Mouse (Mus musculus): ENCODE data around the gene Gtpbp10.

Gene Gtpbp10

DNA sequence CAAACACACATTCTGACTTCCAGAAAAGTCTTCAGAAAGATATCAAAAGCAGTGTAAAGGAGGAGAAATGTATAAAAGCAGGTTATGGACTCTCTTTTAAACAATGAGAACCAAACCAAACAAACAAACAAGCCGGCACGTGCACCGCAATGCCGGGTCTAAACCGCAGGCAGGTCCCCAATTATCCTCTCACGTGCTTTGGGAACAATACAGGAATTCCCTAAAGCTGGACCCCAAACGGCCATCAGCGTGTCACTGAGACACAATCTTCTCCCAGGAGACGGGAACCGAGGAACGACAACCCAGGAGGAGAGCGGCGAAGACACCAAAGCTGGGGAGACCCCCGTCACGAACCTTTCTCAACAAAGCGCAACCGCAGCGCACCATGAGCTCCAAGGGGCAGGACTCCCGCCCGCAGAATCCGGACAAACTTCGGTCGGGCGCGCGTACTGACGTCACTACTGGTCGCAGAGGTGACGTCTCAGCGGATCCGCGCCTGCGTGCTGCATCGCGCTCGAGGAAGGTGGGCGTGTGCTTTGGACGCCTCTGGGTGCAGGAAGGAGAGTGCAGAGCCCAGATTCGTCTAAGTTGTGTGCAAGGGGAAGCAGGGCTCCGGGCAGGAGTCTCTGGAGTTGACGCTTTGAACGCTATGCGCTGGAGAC lies at the start of gene Gtpbp10:
TSS of gene Gtpbp10 (minus strand) at position 460 of the 662 bp plus-strand sequence.
- DNase-seq (ENCODE audit: low spot score): peak; percentile 90

DNA sequence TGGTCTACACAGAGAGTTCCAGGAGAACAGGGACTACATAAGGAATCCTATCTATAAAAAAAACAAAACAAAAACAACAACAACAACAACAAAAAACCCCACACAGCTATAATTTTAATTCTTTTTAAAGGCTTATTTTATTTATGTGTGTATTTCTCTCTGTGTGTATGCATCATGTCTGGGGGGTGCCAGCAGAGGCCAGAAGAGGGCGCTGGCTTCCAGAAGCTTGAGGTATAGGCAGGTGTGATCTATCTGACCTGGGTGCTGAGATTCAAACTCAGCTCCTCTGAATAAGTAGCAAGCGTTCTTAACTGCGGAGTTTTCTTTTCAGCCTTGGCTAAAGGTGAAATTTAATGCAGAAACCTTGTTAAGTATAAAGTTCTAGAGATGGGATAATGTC lies 28.3 kb upstream of the Gtpbp10 start:
- no peak for DNase-seq (ENCODE audit: low spot score)

DNA sequence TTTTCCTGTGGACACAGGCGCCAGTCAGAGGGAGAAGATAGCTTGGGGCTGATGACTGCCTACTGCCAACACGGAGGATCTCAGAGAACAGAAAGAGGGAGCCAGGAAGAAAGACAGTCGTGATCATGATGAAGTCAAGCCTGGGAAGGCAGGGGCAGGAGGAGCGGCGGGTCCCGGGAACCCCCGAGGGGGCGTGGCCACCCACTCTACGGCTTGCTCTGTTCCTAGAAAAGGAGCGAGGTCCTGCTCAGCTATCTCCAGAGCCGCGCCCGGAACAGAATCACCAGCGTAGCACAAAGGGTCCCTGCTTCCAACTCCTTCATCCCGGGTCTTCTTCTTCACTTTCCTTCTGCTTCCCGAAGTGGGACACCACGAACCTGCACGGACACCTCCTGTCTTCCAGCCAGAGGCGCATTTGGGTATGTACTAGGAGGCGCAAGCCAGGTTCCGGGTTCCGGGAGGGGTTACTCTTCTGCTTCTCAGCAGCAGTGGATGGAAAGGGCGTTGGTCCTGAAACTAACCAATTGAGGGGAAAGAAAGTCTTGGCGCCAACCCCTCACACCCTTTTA lies 14.5 kb upstream of the Gtpbp10 start, which contains the start of gene Gm8773:
TSS of gene Gm8773 (plus strand) at position 51 of the 569 bp plus-strand sequence.
- DNase-seq (ENCODE audit: low spot score): peak; percentile 52

DNA sequence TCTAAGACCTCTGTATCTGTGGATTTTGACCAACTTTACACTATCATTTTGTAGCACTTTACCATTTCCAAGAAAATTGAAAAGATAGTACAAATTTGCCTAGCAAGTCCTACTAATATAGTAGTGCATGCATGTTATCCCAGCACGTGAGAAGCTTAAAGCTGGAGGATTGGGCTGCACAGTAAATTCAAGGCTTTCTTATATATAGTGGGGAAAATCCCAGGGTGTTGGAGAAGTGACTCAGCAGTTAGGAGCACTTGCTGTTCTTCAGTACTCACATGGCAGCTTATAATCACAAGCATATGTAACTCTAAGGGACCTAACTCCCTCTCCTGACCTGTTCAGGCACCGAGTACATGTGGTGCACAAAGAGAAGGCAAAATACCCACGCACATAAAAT lies 3.1 kb upstream of the Gtpbp10 start:
- DNase-seq (ENCODE audit: low spot score): no peak

DNA sequence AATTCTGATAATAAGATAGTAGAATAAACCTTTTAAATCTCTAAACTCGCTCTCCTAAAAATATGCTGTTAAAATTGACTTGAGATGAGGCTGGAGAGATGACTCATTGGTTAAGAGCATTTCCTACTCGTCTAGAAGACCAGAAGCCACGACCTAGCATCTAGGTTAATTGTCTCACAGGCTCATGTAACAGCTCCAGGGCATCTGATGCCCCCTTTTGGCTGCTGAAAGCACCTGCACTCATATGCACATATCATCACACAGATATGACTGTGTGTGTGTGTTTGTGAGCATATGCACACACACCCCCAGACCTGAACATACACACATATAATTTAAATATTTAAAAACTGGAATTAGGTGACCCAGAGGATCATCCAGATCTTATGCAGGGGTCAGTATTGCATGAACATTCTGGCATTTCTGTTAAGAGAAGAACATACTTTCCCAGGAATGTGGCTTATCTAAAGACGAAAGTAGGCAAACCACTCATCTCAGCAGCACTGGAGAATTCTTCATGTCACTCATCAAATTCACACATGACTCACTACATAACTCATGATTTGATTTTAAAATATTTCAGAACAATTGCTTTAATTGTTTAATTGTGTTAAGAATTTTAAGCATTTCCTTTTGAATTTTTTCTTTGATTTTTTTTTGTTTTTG lies 1.8 kb upstream of the Gtpbp10 start:
- no peak for DNase-seq (ENCODE audit: low spot score)

DNA sequence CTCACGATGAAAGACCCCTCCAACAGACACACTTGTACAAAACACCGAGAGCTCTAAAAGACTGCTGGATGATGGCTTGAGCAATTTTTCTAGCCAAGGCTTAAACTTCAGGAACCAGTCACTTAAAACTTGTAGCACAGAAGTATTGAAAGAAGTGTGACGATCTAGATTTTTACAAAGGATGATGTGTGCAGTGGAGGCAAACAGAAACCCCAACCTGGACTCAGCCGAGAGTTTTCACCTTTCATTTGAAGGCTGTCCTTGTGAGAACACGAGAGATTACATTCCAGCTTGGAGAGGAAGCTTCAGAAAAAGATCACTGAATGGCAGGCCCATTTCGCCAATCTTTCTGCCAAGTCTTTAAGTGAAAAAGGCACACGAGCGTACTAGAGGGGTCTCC lies 460 bp upstream of the Gtpbp10 start:
- DNase-seq (ENCODE audit: low spot score): no peak

DNA sequence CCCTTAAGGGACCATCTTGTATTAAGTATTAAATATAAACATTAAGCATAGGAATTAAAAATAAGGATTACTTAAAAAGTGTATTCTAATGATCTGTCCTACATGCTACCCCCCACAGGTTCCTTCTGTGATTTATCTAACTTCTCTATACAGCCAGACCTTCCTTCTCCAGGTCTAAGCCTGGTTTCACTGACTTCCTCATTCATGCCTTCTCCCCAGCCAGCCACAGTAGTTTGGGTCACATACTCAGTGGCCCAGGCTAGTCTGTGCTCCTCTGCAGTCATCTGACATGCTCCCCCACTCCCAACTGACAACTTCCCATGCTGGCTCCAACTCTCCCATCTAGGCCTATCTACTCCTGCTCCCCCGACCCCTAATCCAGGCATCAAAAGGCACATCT lies 8.2 kb downstream of the Gtpbp10 start:
- no peak for DNase-seq (ENCODE audit: low spot score)

DNA sequence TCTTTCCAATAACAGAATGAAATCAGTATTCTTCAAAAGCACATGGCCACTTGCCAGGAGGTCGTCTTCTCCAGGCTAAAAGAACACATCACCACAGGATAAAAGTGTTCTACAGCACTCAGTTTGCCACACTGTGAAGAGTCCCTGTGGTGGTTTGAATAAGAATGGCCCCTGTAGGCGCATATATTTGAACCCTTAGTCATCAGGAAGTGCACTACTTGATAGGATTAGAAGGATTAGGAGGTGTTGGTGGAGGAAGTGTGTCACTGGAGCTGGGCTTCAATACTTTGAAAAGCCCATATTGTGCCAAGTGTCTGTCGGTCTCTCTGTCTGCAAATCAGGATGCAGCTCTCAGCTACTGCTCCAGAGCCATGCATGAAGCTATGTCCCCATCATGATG lies 19.0 kb downstream of the Gtpbp10 start:
- DNase-seq (ENCODE audit: low spot score): no peak

DNA sequence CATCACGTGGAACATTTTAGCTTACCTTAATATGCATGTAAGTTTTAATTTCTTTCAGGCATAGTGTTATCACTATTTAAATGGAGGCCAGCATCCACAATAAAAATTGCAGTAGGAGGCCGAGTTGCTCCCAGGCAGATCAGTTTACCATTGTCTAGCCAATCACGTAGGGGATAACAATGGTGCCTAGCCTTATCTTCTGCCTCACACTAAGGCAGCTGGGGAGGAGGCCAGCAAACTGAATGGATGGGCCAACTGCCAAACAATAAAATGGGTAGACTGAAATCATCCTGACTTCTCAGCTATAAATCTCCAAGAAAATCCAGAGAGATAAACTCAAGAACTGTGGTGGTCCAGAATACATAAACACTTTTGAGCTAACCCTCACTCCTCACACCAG lies 19.6 kb downstream of the Gtpbp10 start:
- DNase-seq (ENCODE audit: low spot score): no peak

DNA sequence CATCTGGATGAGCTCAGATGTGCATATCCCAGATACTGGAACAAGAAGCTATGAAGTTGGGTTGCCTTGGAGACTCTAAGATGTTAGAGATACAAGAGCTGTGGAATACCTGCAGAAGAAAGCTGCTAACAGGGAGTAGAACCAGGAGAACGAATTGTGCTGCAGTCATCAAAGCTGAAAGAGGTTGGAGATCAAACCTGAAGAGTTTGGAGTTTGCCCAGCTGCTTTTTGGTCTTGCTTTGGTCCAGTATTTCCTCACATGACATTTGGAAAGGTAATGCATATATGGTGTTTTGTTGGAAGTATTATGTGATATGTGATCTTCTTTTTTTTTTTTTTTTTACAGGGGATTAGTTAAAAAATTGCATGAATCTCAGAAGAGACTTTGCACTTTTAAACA lies 23.2 kb downstream of the Gtpbp10 start:
- no peak for DNase-seq (ENCODE audit: low spot score)

DNA sequence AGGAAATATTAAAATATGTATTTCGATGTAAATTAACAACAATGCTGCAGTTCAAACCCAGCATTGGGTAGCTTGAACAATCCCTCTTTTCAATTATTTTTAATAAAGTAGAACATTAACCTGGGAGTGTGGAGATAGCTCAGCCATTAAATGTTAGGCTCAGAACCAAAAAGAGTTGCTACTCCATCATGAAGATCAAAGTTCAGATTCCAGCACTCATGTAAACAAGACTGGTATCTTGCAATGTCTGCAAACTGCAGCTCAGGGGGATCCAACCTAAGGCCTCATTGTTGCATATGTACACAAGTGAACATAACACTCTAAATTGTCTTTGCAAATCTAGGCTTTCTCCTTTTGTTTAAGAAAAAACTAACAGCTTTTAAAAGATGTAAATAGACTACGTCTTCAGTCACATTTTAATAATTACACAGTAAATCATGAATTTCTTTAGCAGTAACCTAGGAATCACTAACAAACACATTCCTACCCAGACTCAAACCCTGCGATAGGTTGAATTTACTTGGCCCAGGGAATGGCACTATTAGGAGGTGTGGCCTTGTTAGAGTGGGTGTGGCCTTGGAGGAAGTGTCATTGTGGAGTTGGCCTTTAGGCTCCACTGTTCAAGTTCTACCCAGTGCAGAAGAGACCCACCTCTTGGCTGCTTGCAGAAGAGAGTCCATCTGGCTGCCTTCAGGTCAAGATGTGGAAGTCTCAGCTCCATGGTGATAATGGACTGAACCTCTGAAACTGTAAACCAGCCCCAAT lies 25.5 kb downstream of the Gtpbp10 start:
- peak; percentile 72 for DNase-seq (ENCODE audit: low spot score)

DNA sequence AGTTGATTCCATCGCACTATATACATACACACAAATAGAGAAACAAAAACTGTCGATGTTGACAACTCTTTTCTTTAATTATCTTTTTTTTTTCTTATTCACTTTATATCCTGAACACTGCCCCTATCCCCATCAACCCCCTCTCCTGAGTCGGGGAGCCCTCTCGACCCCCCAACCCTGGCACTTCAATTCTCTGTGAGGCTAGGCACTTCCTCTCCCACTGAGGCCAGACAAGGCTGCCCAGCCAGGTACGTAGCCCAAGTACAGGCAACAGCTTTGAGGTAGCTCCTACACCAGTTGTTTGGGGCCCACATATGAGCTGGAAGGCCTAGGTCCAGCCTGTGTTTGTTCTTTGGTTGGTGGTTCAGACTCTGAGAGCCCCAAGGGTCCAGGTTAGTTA lies 43.9 kb downstream of the Gtpbp10 start:
- DNase-seq (ENCODE audit: low spot score): no peak

DNA sequence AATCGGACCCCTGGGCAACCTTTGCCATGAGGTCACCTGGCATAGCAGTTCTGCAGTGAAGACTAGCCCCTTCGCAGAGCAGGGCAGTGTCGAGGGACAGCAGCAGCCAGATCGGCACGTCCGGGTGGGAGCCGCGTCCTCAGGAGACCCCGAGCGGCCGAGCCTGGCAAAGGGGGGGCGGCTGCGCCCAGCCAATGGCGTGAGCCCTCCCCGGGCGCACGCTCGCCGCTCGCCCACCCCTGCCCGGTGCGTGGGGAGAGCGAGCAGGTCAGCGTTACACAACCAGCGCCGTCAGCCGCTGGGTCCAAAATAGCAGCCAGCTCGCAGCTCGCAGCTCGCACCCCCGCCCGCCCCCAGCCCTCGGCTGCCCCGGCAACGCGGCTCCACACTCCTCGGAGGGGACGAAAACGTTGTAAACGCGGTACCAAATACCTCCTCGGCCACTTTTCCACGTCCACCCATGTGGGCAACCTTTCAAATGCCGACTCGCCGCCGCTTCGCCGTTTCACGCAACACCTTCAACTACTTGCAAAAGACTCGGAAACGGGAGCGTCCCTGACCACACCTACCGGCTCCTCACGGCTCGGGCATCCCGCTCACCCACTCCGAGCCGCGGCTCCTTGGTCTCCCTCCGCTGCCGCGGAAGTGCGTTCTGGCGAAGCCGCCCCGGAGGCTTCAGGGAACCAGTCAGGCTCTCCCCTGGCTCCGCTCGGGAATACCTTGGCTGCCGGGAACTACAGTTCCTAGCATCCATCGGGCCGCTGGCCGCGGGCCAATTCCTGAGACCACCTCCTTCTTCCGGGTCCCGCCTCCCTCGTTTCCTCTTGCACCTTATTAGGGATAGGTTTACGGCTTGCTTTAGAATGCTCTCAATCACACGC lies 44.9 kb downstream of the Gtpbp10 start, which contains the start of gene Cldn12:
TSS of gene Cldn12 (minus strand) at position 763 of the 881 bp plus-strand sequence.
- DNase-seq (ENCODE audit: low spot score): peak; percentile 95

DNA sequence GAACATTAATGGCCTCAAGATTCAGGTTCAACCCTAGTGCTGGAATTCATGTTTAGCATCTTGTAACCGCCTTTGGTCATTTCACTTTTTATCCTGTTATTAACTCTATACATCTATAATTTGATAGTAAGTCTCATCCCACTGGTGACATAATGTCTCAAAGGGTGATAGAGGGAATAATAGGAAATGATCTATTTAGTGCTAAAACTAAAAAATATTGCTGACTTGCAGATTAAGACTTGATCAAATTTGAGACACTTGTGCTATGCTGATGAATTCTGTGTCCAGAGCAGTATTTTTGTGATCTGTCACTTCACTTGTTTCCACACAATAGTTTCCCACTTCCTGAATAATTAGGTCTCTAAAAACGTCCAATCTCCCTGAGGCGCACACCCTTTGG lies 47.9 kb downstream of the Gtpbp10 start:
- no peak for DNase-seq (ENCODE audit: low spot score)

DNA sequence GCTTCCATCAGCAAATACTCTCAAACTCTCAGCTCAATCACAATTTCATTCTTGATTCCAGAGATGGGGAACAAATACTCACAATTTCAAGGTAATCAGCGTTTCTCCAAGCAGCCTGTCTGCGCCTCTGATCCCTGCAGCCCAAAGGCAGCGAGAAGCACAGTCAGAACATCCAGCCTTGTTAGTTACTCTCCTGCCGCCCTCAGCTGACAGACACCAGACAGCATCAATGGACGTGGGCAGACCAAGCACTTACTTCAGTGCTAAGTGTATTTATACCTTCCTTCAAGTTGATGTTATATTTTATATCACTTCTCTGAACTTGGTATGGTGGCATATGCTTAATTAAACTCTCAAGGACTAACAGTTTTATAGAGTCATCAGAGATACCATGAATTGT lies 48.3 kb downstream of the Gtpbp10 start:
- DNase-seq (ENCODE audit: low spot score): no peak

DNA sequence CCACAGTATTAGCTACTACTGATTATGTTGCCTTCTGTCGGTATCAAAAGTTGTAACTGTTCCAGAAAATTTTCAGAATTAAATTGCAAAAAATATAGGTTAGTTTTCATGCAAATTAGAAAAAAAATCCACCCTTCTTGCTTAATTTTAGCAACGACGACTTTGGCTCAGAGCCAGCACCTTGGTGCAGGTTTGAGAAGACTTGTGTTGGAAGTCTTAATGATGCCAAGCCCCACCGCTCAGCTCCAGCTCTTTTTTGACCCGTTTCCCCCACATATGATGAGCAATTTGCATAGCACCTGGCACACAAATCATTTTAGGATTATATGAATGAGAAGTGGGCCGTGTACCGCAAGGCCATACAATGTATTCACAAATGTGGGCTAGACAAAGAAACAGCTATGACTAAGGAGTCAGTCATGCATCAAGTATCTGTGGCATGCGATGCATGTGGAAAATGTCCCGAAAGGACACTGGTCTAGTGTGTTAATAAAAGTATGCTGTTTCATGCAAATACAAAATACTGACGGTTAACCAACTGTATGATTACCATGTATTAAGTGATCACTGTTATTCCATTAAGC lies 48.9 kb downstream of the Gtpbp10 start:
- no peak for DNase-seq (ENCODE audit: low spot score)

DNA sequence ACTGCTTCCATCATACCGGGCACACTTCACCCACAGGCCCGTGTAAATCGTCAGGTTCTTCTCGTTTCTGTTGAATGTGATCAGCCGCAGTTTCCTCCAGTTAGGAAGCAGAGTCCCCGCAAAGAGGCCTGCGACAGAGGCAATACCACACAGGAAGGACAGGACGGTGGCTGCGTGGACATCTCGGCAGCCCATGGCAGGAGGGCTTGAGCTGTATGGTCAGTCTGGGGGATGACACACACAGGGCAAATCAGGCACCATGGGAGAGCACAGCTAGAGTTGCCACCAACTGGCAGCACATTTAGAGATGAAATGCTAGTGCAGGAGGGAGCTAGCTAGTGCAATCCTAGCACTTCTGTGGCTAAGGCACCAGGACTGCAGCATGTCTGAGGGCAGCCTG lies 51.1 kb downstream of the Gtpbp10 start:
- no peak for DNase-seq (ENCODE audit: low spot score)

DNA sequence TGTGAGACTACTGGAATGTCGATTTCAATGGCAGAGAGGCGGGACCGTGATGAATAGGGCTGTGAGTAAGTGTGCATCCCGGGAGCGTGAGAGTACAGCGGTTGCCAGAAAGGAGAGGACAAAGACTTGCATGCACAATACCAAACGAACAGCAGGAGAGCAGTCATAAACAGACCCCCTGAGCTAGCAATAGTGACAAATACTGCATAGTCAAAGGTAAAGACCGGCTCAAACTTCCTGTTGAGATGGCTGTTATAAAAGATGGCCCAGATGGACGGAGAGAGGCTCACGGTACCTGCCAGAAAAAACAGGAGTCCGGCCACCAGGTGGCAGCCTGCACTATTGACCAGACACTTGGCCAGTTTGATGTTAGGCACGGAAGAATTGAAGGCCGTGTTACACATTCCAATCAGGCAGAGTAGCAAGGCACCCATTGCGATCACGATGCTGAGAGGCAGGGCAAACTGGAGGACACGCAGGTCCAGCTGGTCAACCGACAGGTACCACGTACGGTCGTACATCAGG lies 51.6 kb downstream of the Gtpbp10 start:
- peak; percentile 44 for DNase-seq (ENCODE audit: low spot score)

DNA sequence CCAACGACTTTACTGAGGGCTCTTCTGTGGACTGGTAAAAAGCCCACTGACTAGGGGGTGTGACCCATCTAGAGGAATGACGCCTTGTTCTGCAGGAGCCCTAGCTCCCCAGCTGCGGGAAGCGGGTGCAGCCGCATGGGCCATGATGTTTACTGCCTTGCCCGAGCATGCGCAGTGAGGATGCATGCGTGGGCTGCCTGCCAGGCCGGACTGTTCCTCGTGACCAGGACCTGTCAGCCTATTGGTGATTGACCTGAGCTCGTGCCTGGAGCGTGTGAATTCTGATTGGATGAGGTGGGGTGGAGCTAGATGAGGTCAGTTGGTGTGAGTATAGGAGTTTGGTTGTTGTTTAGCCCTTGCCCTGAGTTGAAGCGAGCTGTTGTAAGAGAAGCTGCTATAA lies 54.9 kb downstream of the Gtpbp10 start:
- DNase-seq (ENCODE audit: low spot score): no peak

DNA sequence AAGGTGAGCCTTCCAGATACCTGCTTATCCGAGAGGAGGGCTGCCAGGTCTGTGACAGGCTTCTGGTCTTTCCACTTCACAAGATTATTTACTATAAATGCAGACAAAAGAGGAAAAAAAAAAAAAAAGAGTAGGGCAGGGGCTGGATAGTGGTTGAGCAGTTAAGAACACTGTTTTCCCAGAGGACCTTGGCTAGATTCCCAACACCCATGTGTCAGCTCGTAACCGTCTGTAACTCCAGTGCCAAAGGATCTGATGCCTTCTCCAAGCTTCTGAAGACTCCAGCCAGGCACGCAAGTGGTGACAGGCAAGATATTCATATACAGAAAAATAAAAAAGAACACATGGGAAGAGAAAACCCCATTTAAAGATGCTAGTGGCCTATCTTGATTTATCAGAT lies 56.0 kb downstream of the Gtpbp10 start:
- no peak for DNase-seq (ENCODE audit: low spot score)

DNA sequence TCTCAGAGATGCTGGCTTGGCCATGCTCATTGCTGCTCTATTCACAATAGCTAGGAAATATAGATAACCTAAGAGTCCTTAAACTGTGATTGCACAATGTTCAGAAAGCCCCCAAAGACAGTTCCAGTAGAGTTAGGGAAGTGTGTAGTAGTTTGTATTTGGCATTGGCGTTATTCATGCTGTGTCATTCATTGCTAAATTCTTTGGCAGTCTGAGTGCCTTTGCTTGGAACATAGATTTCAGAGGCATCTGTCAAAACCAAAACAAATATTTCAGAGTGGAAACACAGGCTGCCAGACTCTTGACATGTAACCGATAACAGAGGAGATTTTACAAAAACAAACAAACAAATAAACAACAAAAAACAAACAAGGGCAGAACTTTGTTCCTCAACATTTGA lies 57.8 kb downstream of the Gtpbp10 start:
- no peak for DNase-seq (ENCODE audit: low spot score)
